Mouse (Mus musculus): ENCODE data around the gene Ephb1. TPM values are rescaled to one million over a fixed set of nuclear protein-coding genes. Genes with fewer than 3 reads are reported as not detected.

Gene Ephb1
- polyA plus RNA-seq, 1 experiment from 2014 or later: 2.3 TPM

DNA sequence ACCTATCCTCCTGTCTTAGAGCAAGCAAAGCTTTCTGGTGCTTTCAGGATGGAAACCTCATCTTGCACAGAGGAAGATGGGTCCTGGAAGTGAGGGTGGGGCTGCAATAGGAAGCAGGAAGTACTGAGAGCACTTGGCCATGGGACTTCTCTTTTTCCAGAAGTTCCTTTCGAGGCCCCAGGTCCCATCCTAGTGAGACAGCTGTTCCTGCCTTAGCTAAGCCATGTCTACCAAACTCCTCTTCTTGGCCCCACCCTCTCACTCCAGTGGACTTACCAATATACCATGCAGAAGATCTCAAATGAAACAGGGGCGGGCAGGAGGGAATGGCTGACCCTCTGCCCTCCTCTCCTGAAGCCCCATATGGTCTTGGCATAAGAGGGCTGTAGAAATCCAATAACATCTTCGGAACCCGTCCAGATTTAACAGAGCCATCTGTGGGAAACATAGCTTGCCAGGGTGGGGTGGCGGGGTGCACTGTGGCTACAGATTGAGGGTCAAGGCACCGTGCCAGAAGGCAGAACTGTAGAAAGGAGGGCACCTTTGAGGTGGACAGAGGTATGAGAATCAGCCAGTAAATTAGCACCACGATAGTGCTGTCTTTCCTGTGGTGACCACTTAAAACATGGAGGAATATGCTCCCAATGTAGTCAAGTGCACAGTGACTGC, 48.9 kb downstream of the Ephb1 start:
- no peak overlapping the region for H3K27ac ChIP-seq
- no peak overlapping the region for H3K4me3 ChIP-seq (replicated peaks)
- H3K4me2 ChIP-seq: no peak overlapping the region
- ATAC-seq (ENCODE audit: insufficient number of reproducible peaks, insufficient read depth, low FRiP score, low TSS enrichment, low read depth): no peak
- H3K36me3 ChIP-seq: no peaks in the 10 kb centered on the region
- no peak overlapping the region for H3K9ac ChIP-seq (replicated peaks)
- H3K27me3 ChIP-seq: peaks cover 7% of the 10 kb centered on the region; the same call in 1 of the 2 replicates
- H3K4me1 ChIP-seq (replicated peaks): 0 out of 2 replicates have a peak, but pooled peaks cover 5% of the 10 kb centered on the region
- H3K9me3 ChIP-seq: no peaks in the 10 kb centered on the region
- 84% methylated on average over 7 of the region's 7 CpGs for WGBS

- no peak overlapping the region for H3K4me2 ChIP-seq
- ATAC-seq (ENCODE audit: insufficient number of reproducible peaks, insufficient read depth, low FRiP score, low TSS enrichment, low read depth): no peak
- 58% methylated on average over 3 of the region's 3 CpGs for WGBS
- no peaks in the 10 kb centered on the region for H3K4me1 ChIP-seq (replicated peaks)
- H3K27ac ChIP-seq: no peak overlapping the region
- peaks cover 7% of the 10 kb centered on the region; the same call in 1 of the 2 replicates for H3K27me3 ChIP-seq
- no peaks in the 10 kb centered on the region for H3K36me3 ChIP-seq
- H3K9ac ChIP-seq (replicated peaks): no peak overlapping the region
- H3K9me3 ChIP-seq: no peaks in the 10 kb centered on the region
- no peak overlapping the region for H3K4me3 ChIP-seq (replicated peaks)
Observed at GRCm38 (mm10) chr9:102304796-102305195, 49.7 kb downstream of the Ephb1 start.

GRCm38 (mm10) chr9:102303882-102304281, 50.6 kb downstream of the Ephb1 start:
- H3K9me3 ChIP-seq: no peaks in the 10 kb centered on the region
- no peak for ATAC-seq (ENCODE audit: insufficient number of reproducible peaks, insufficient read depth, low FRiP score, low TSS enrichment, low read depth)
- peaks cover 7% of the 10 kb centered on the region; the same call in 1 of the 2 replicates for H3K27me3 ChIP-seq
- WGBS: 62% methylated on average over 13 of the region's 13 CpGs
- no peak overlapping the region for H3K4me2 ChIP-seq
- H3K36me3 ChIP-seq: no peaks in the 10 kb centered on the region
- H3K4me3 ChIP-seq (replicated peaks): no peak overlapping the region
- no peaks in the 10 kb centered on the region for H3K4me1 ChIP-seq (replicated peaks)
- H3K9ac ChIP-seq (replicated peaks): no peak overlapping the region
- no peak overlapping the region for H3K27ac ChIP-seq

- no peak overlapping the region for H3K9ac ChIP-seq (replicated peaks)
- no peak overlapping the region for H3K27ac ChIP-seq
- no peak overlapping the region for H3K4me3 ChIP-seq (replicated peaks)
- H3K4me2 ChIP-seq: no peak overlapping the region
- no peak for ATAC-seq (ENCODE audit: insufficient number of reproducible peaks, insufficient read depth, low FRiP score, low TSS enrichment, low read depth)
- H3K4me1 ChIP-seq (replicated peaks): no peaks in the 10 kb centered on the region
- WGBS: 90% methylated on average over 4 of the region's 4 CpGs
- H3K9me3 ChIP-seq: no peaks in the 10 kb centered on the region
- H3K36me3 ChIP-seq: no peaks in the 10 kb centered on the region
- peaks cover 7% of the 10 kb centered on the region; the same call in 1 of the 2 replicates for H3K27me3 ChIP-seq
Observed at GRCm38 (mm10) chr9:102300985-102301384, 53.5 kb downstream of the Ephb1 start.

DNA sequence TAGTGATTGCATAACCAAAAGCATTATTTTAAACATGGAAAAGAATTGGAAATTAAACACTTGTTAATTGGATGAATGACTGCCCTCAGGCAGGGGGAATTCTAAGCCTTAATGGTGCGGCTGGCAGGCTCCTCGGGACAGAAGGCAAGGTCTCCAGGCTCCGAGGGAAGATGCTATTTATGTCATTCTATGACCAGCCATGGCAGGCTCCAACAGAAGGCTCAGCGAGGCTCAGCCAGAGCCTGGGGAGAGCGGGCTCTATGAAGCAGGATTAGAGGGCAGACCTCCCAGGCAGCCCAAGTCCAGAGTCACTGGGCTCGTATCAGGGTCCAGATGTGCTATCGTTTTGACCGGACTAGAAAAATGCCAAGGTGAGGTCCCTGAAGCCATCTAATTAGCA, 55.8 kb downstream of the Ephb1 start:
- Histone ChIP-seq H3K4me1 (replicated peaks) (no peaks in the 10 kb centered on the region), H3K4me2 (no peak overlapping the region), H3K27ac (no peak overlapping the region), H3K27me3 (no peaks in the 10 kb centered on the region), H3K9me3 (no peaks in the 10 kb centered on the region), H3K4me3 (replicated peaks) (no peak overlapping the region), H3K36me3 (no peaks in the 10 kb centered on the region), H3K9ac (replicated peaks) (no peak overlapping the region)
- WGBS: 41% methylated on average over 8 of the region's 8 CpGs
- no peak for ATAC-seq (ENCODE audit: insufficient number of reproducible peaks, insufficient read depth, low FRiP score, low TSS enrichment, low read depth)

DNA sequence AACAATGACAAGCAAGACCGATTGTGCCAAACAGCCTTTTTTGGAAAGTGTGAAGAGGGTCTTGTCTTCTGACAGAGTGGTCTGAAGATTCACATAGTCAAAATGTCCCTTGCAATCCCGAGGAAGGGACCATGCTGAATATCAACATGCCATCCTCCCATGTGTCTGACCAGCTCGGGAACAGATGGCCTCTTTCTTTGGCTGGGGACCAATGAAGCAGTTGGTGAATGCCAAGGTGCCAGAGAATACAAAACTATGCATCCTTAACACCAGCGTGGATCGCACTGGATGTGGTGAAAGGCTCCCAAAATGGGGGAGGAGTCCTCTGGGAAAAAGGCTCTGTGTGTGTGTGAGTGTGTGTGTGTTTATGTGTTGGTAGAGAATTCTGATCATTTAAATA, 56.5 kb downstream of the Ephb1 start:
- no peak overlapping the region for H3K4me2 ChIP-seq
- H3K9me3 ChIP-seq: no peaks in the 10 kb centered on the region
- no peaks in the 10 kb centered on the region for H3K36me3 ChIP-seq
- no peak overlapping the region for H3K27ac ChIP-seq
- no peak overlapping the region for H3K9ac ChIP-seq (replicated peaks)
- H3K4me3 ChIP-seq (replicated peaks): no peak overlapping the region
- H3K4me1 ChIP-seq (replicated peaks): no peaks in the 10 kb centered on the region
- no peaks in the 10 kb centered on the region for H3K27me3 ChIP-seq
- no peak for ATAC-seq (ENCODE audit: insufficient number of reproducible peaks, insufficient read depth, low FRiP score, low TSS enrichment, low read depth)
- WGBS: 89% methylated on average over 5 of the region's 5 CpGs

DNA sequence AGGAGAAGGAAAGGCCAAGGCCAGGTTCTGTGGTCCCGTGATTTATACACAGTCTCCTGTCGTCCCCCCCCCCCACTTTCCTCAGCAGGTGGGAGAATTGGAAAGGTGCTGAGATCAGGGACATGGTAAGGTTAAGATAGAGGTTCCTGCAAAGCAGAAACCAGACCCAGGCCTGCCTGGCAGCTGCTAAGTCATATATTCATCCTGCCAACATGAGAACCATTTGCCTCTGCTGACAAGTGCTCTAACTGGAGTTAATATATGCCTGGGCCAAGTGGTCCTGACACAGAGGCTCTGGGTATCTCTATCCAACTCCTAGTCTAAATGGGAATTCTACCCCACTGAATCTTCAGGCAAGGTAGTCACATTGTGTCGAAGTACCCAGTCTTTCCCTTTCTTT, 57.3 kb downstream of the Ephb1 start:
- H3K27me3 ChIP-seq: no peaks in the 10 kb centered on the region
- WGBS: 72% methylated on average over 3 of the region's 3 CpGs

DNA sequence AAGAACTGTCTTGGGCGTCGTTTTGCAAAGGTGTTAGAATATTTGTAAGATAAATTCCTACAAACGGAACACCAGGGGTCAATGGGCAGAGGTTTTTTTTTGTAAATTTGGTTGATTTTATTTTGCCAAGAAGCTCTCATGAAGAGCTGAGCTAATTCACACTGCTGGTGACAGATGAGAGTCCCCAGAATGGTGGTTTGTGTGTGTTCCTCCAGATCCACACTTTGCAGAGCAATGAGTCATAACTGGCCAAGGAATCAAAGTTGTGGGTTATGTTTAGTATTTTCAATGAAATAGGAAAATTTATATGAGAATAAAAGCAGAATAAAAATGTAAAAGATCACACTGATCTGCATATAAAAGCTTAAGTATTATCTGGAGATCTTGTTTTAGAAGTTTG, 60.9 kb downstream of the Ephb1 start:
- H3K4me2 ChIP-seq: no peak overlapping the region
- 89% methylated on average over 3 of the region's 3 CpGs for WGBS
- H3K9me3 ChIP-seq: no peaks in the 10 kb centered on the region
- H3K9ac ChIP-seq (replicated peaks): no peak overlapping the region
- H3K36me3 ChIP-seq: no peaks in the 10 kb centered on the region
- H3K27ac ChIP-seq: no peak overlapping the region
- ATAC-seq (ENCODE audit: insufficient number of reproducible peaks, insufficient read depth, low FRiP score, low TSS enrichment, low read depth): no peak
- H3K4me1 ChIP-seq (replicated peaks): no peaks in the 10 kb centered on the region
- H3K4me3 ChIP-seq (replicated peaks): no peak overlapping the region
- H3K27me3 ChIP-seq: no peaks in the 10 kb centered on the region; the same call in 1 of the 2 replicates

More for the DNA sequence above, 57.3 kb downstream of the Ephb1 start:
- Histone ChIP-seq H3K9me3 (no peaks in the 10 kb centered on the region), H3K4me2 (no peak overlapping the region), H3K36me3 (no peaks in the 10 kb centered on the region), H3K4me1 (replicated peaks) (no peaks in the 10 kb centered on the region), H3K27ac (no peak overlapping the region), H3K4me3 (replicated peaks) (no peak overlapping the region), H3K9ac (replicated peaks) (no peak overlapping the region)
- ATAC-seq (ENCODE audit: insufficient number of reproducible peaks, insufficient read depth, low FRiP score, low TSS enrichment, low read depth): no peak

DNA sequence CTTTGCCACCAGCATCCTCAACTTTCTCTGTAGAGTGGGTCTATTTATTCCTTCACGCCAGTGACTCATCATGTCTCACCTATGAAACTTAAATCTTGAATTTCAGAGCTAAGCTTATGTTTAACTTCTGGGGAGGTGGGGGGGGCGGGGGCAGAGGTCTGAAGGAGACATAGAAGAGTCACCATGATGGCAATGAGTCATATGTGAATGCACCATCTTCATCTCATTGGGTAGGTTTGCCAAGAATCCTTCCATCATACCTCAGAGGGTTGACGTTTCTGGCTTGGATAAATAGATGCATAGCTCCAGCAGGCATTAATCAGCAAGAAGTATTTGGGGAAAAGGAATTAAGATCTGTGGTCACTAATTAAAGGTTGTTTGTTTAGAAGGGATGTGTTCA, 63.3 kb downstream of the Ephb1 start:
- Histone ChIP-seq H3K27ac (no peak overlapping the region), H3K4me3 (replicated peaks) (no peak overlapping the region), H3K9me3 (no peaks in the 10 kb centered on the region), H3K27me3 (no peaks in the 10 kb centered on the region; the same call in 1 of the 2 replicates), H3K4me1 (replicated peaks) (no peaks in the 10 kb centered on the region), H3K4me2 (no peak overlapping the region), H3K9ac (replicated peaks) (no peak overlapping the region), H3K36me3 (no peaks in the 10 kb centered on the region)
- WGBS: 88% methylated on average over 3 of the region's 3 CpGs
- ATAC-seq (ENCODE audit: insufficient number of reproducible peaks, insufficient read depth, low FRiP score, low TSS enrichment, low read depth): no peak

- Histone ChIP-seq H3K27ac (no peak overlapping the region), H3K4me1 (replicated peaks) (no peaks in the 10 kb centered on the region), H3K27me3 (no peaks in the 10 kb centered on the region; the same call in 1 of the 2 replicates), H3K4me3 (replicated peaks) (no peak overlapping the region), H3K4me2 (no peak overlapping the region), H3K9me3 (no peaks in the 10 kb centered on the region), H3K9ac (replicated peaks) (no peak overlapping the region), H3K36me3 (no peaks in the 10 kb centered on the region)
- ATAC-seq (ENCODE audit: insufficient number of reproducible peaks, insufficient read depth, low FRiP score, low TSS enrichment, low read depth): no peak
- 87% methylated on average over 3 of the region's 3 CpGs for WGBS
Observed at GRCm38 (mm10) chr9:102288356-102288755, 66.1 kb downstream of the Ephb1 start.

DNA sequence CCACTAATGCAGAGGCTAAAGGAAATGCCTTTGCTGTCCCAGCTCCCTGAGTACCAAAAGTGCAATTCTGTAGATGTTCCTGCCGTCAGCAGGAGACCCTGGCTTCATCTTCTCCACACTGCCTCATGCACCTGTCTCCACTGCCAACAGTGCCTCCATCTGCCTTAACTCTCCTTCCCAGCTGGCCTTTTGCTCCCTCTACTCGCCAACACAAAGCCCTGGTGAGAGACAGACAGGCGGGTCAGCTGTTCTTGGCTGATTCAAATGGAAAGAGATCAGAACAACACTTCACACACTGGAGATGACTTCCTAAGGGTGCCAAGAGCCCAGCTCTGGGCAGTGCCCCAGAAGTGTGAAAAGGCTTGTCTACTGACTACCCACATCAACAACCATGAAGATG, 78.6 kb downstream of the Ephb1 start:
- no peaks in the 10 kb centered on the region for H3K36me3 ChIP-seq
- 73% methylated on average over 3 of the region's 3 CpGs for WGBS
- H3K4me1 ChIP-seq (replicated peaks): no peaks in the 10 kb centered on the region
- no peak for ATAC-seq (ENCODE audit: insufficient number of reproducible peaks, insufficient read depth, low FRiP score, low TSS enrichment, low read depth)
- H3K27ac ChIP-seq: no peak overlapping the region
- no peak overlapping the region for H3K4me2 ChIP-seq
- no peak overlapping the region for H3K4me3 ChIP-seq (replicated peaks)
- H3K9me3 ChIP-seq: no peaks in the 10 kb centered on the region
- peaks cover 5% of the 10 kb centered on the region; the same call in 1 of the 2 replicates for H3K27me3 ChIP-seq
- H3K9ac ChIP-seq (replicated peaks): no peak overlapping the region

DNA sequence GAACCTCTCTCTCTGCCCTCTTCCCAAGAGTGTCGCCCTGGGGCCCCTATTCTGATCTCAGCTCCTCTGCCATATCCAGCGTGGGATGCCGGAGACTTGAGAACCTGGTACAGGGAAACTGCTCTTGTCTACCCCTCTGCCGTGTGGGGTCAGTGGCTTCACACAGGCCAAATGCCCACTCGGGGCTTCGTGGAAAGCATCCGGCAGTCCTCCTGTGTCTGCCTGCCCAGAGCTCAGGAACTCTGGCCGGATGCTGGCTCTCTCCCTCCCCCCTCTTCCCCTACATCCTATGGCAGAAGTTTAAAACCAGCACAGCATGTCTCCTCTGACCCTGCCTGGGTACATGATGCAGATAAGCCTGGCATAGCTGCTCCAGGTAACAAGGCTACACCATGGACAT, 80.5 kb downstream of the Ephb1 start:
- Histone ChIP-seq H3K9ac (replicated peaks) (no peak overlapping the region), H3K4me2 (no peak overlapping the region), H3K4me1 (replicated peaks) (no peaks in the 10 kb centered on the region), H3K27me3 (peaks cover 10% of the 10 kb centered on the region), H3K27ac (no peak overlapping the region), H3K4me3 (replicated peaks) (no peak overlapping the region), H3K36me3 (no peaks in the 10 kb centered on the region), H3K9me3 (no peaks in the 10 kb centered on the region)
- 55% methylated on average over 8 of the region's 8 CpGs for WGBS
- ATAC-seq (ENCODE audit: insufficient number of reproducible peaks, insufficient read depth, low FRiP score, low TSS enrichment, low read depth): no peak

Data from limb, embryonic 12.5 days (tissue).